Mouse (Mus musculus) kidney, embryonic 15.5 days (tissue): ENCODE measurements around the gene Mgat1. TPM values are rescaled to one million over a fixed set of nuclear protein-coding genes. Genes with fewer than 3 reads are reported as not detected.

Source experiments
- ATAC-seq: fragments of 200-750 bp; cut with Nextera tagmentation; replicated peaks from 2 replicates; pipeline ENCODE4 v1.8.0; 2017; ENCODE audit warnings: moderate TSS enrichment; ENCODE audit not compliant: low FRiP score
- H3K27ac ChIP-seq: fragments of 300-500 bp; sonication (generic); 2 replicates; pipeline ENCODE4 v1.5.1; 2015; ENCODE audit warnings: mild to moderate bottlenecking, inconsistent platforms
- H3K27me3 ChIP-seq: fragments of 300-500 bp; sonication (generic); 2 replicates; pipeline ENCODE4 v1.6.1; 2015; ENCODE audit warnings: inconsistent platforms
- H3K36me3 ChIP-seq: fragments of 300-500 bp; sonication (generic); 2 replicates; pipeline ENCODE4 v1.6.1; 2015; ENCODE audit warnings: inconsistent platforms
- H3K4me1 ChIP-seq: fragments of 300-500 bp; sonication (generic); 2 replicates; pipeline ENCODE4 v1.6.1; 2015; ENCODE audit warnings: inconsistent platforms
- H3K4me2 ChIP-seq: fragments of 300-500 bp; sonication (generic); 2 replicates; pipeline ENCODE4 v1.6.1; 2015; ENCODE audit warnings: moderate library complexity, mild to moderate bottlenecking, inconsistent platforms
- H3K4me3 ChIP-seq: fragments of 300-500 bp; sonication (generic); replicated peaks from 2 replicates; pipeline ENCODE4 v1.5.1; 2015; ENCODE audit warnings: mild to moderate bottlenecking, inconsistent platforms
- H3K9ac ChIP-seq: fragments of 300-500 bp; sonication (generic); 2 replicates; pipeline ENCODE4 v1.6.1; 2015; ENCODE audit warnings: mild to moderate bottlenecking, inconsistent platforms
- H3K9me3 ChIP-seq: fragments of 300-500 bp; sonication (generic); replicated peaks from 2 replicates; pipeline ENCODE4 v1.6.1; 2016; ENCODE audit warnings: inconsistent platforms
- whole genome bisulfite sequencing: fragments of 180-500 bp; shearing (Covaris S2); methylation state at CpG from one replicate; pipeline ENCODE4 v1.1.7; 2015; ENCODE audit warnings: mixed read lengths; 5-methylcytosine and 5-hydroxymethylcytosine counted together
- polyA plus RNA-seq: library from polyadenylated mRNA; unstranded; fragments of >200 nt; fragmentation: Nextera tagmentation; extraction: Ambion mirVana; gene quantifications from 2 replicates; pipeline ENCODE4 v1.2.1, GENCODE M21; 2015

The Mgat1 gene
- polyA plus RNA-seq, 1 experiment from 2014 or later = 75.0 TPM

- Histone ChIP-seq H3K9me3 (no peaks in the 10 kb centered on the region), H3K27ac (no peak overlapping the region), H3K4me2 (peak overlapping the region; percentile 74), H3K27me3 (no peaks in the 10 kb centered on the region), H3K36me3 (peaks cover 48% of the 10 kb centered on the region), H3K4me1 (peaks cover 57% of the 10 kb centered on the region), H3K4me3 (peak overlapping the region; percentile 77), H3K9ac (0 out of 2 replicates have a peak overlapping the region, but pooled peaks have one; percentile 2)
- no peak for ATAC-seq
- 91% methylated on average over 5 of the region's 5 CpGs for WGBS
Observed at GRCm38 (mm10) chr11:49252048-49252447, 8.1 kb downstream of the Mgat1 start.

GRCm38 (mm10) chr11:49253035-49253434, 9.0 kb downstream of the Mgat1 start:
- no peak overlapping the region for H3K4me2 ChIP-seq
- H3K9me3 ChIP-seq = no peaks in the 10 kb centered on the region
- H3K4me1 ChIP-seq = peaks cover 48% of the 10 kb centered on the region
- H3K27me3 ChIP-seq = no peaks in the 10 kb centered on the region
- WGBS = 87% methylated on average over 6 of the region's 6 CpGs
- peaks cover 54% of the 10 kb centered on the region for H3K36me3 ChIP-seq
- no peak for ATAC-seq
- H3K4me3 ChIP-seq = no peak overlapping the region
- no peak overlapping the region for H3K9ac ChIP-seq
- H3K27ac ChIP-seq = no peak overlapping the region

- peaks cover 8% of the 10 kb centered on the region; the same call in 1 of the 2 replicates for H3K4me1 ChIP-seq
- 0 out of 2 replicates have a peak, but pooled peaks have one; percentile 27 for ATAC-seq
- no peak overlapping the region for H3K4me2 ChIP-seq
- no peaks in the 10 kb centered on the region for H3K27me3 ChIP-seq
- H3K36me3 ChIP-seq = peaks cover 81% of the 10 kb centered on the region
- no peak overlapping the region for H3K4me3 ChIP-seq
- H3K9ac ChIP-seq = no peak overlapping the region
- no peak overlapping the region for H3K27ac ChIP-seq
- H3K9me3 ChIP-seq = no peaks in the 10 kb centered on the region
- 61% methylated on average over 2 of the region's 2 CpGs for WGBS
Observed at GRCm38 (mm10) chr11:49259296-49259695, 15.3 kb downstream of the Mgat1 start.

GRCm38 (mm10) chr11:49259829-49260228, 15.8 kb downstream of the Mgat1 start:
- no peaks in the 10 kb centered on the region for H3K9me3 ChIP-seq
- H3K4me2 ChIP-seq = no peak overlapping the region
- no peaks in the 10 kb centered on the region for H3K27me3 ChIP-seq
- no peak for ATAC-seq
- no peak overlapping the region for H3K27ac ChIP-seq
- H3K36me3 ChIP-seq = peaks cover 81% of the 10 kb centered on the region
- H3K4me3 ChIP-seq = no peak overlapping the region
- 83% methylated on average over 1 of the region's 1 CpGs for WGBS
- peaks cover 6% of the 10 kb centered on the region; the same call in 1 of the 2 replicates for H3K4me1 ChIP-seq
- no peak overlapping the region for H3K9ac ChIP-seq

- Histone ChIP-seq H3K36me3 (peaks cover 78% of the 10 kb centered on the region), H3K27me3 (no peaks in the 10 kb centered on the region), H3K9ac (no peak overlapping the region), H3K4me3 (no peak overlapping the region), H3K27ac (no peak overlapping the region), H3K4me2 (no peak overlapping the region), H3K9me3 (no peaks in the 10 kb centered on the region), H3K4me1 (0 out of 2 replicates have a peak, but pooled peaks cover 2% of the 10 kb centered on the region)
- WGBS = 94% methylated on average over 21 of the region's 21 CpGs
- ATAC-seq = 0 out of 2 replicates have a peak, but pooled peaks have one; percentile 11
Observed at GRCm38 (mm10) chr11:49260598-49261312, 16.8 kb downstream of the Mgat1 start.

- Histone ChIP-seq H3K4me3 (no peak overlapping the region), H3K4me1 (0 out of 2 replicates have a peak, but pooled peaks cover 2% of the 10 kb centered on the region), H3K4me2 (no peak overlapping the region), H3K36me3 (peaks cover 72% of the 10 kb centered on the region), H3K9ac (no peak overlapping the region), H3K27ac (no peak overlapping the region), H3K9me3 (no peaks in the 10 kb centered on the region), H3K27me3 (no peaks in the 10 kb centered on the region)
- 96% methylated on average over 14 of the region's 14 CpGs for WGBS
- ATAC-seq = 0 out of 2 replicates have a peak, but pooled peaks have one; percentile 27
Observed at GRCm38 (mm10) chr11:49261313-49261855, 17.4 kb downstream of the Mgat1 start.

- H3K4me1 ChIP-seq = 0 out of 2 replicates have a peak, but pooled peaks cover 2% of the 10 kb centered on the region
- no peak for ATAC-seq
- H3K4me2 ChIP-seq = no peak overlapping the region
- WGBS = 85% methylated on average over 5 of the region's 5 CpGs
- H3K27ac ChIP-seq = no peak overlapping the region
- H3K4me3 ChIP-seq = no peak overlapping the region
- no peaks in the 10 kb centered on the region for H3K27me3 ChIP-seq
- no peaks in the 10 kb centered on the region for H3K9me3 ChIP-seq
- no peak overlapping the region for H3K9ac ChIP-seq
- peaks cover 66% of the 10 kb centered on the region for H3K36me3 ChIP-seq
Observed at GRCm38 (mm10) chr11:49262286-49262685, 18.3 kb downstream of the Mgat1 start.

GRCm38 (mm10) chr11:49263149-49263548, 19.2 kb downstream of the Mgat1 start:
- Histone ChIP-seq H3K36me3 (peaks cover 61% of the 10 kb centered on the region), H3K4me3 (no peak overlapping the region), H3K9me3 (no peaks in the 10 kb centered on the region), H3K27me3 (no peaks in the 10 kb centered on the region), H3K27ac (no peak overlapping the region), H3K4me2 (no peak overlapping the region), H3K9ac (no peak overlapping the region), H3K4me1 (0 out of 2 replicates have a peak, but pooled peaks cover 6% of the 10 kb centered on the region)
- 95% methylated on average over 6 of the region's 6 CpGs for WGBS
- no peak for ATAC-seq

DNA sequence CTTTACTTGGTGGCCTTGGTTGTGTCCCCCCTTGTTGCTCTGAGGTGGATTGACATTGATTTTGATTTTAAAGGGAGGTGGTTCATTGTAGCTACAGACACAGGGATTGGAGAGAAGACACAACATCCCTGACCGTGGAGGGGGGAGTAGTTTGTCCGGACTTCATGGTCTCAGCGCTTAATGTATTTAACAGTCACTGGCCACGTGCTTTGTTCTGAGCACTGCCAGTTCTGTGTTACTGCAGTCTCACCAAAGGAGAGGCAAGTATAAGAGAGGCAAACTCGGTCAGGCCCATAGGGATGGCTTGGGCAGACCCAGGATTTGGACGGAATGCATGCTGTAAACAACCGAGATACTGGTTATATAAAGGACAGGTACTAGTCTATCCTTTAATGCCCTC, 20.1 kb downstream of the Mgat1 start:
- Histone ChIP-seq H3K27me3 (no peaks in the 10 kb centered on the region), H3K4me3 (no peak overlapping the region), H3K4me2 (no peak overlapping the region), H3K9me3 (no peaks in the 10 kb centered on the region), H3K36me3 (peaks cover 58% of the 10 kb centered on the region), H3K9ac (no peak overlapping the region), H3K4me1 (0 out of 2 replicates have a peak, but pooled peaks cover 7% of the 10 kb centered on the region), H3K27ac (no peak overlapping the region)
- 86% methylated on average over 7 of the region's 7 CpGs for WGBS
- ATAC-seq = no peak

- ATAC-seq = no peak
- H3K4me2 ChIP-seq = no peak overlapping the region
- H3K4me1 ChIP-seq = 0 out of 2 replicates have a peak, but pooled peaks cover 7% of the 10 kb centered on the region
- no peak overlapping the region for H3K27ac ChIP-seq
- H3K36me3 ChIP-seq = peaks cover 56% of the 10 kb centered on the region
- H3K4me3 ChIP-seq = no peak overlapping the region
- H3K27me3 ChIP-seq = no peaks in the 10 kb centered on the region
- WGBS = 76% methylated on average over 11 of the region's 11 CpGs
- no peaks in the 10 kb centered on the region for H3K9me3 ChIP-seq
- no peak overlapping the region for H3K9ac ChIP-seq
Observed at GRCm38 (mm10) chr11:49264622-49265021, 20.6 kb downstream of the Mgat1 start.

DNA sequence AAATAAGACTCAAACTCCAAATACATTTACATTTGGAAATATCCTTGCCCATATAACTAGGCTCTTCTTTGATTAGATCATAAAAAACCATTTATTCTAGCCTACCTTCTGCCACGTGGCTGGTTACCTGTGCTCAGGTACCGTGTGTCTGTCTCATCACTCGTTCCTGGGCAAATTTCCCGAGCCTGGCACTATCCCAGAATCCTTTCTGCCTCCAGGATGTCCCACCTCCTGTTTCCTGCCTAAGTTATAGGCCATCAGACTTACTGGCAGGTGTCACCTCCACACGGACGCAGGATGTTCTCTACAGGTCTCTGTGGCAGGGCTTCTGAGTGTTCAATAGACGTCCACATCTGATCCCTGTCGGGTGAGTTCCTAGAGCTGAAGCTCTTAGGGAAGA, 21.1 kb downstream of the Mgat1 start:
- no peak overlapping the region for H3K27ac ChIP-seq
- no peaks in the 10 kb centered on the region for H3K9me3 ChIP-seq
- no peak overlapping the region for H3K4me3 ChIP-seq
- H3K4me2 ChIP-seq = no peak overlapping the region
- 0 out of 2 replicates have a peak, but pooled peaks cover 7% of the 10 kb centered on the region for H3K4me1 ChIP-seq
- ATAC-seq = no peak
- 82% methylated on average over 8 of the region's 8 CpGs for WGBS
- H3K36me3 ChIP-seq = peaks cover 51% of the 10 kb centered on the region
- H3K9ac ChIP-seq = no peak overlapping the region
- H3K27me3 ChIP-seq = no peaks in the 10 kb centered on the region

GRCm38 (mm10) chr11:49266671-49267070, 22.7 kb downstream of the Mgat1 start:
- Histone ChIP-seq H3K9ac (no peak overlapping the region), H3K27me3 (no peaks in the 10 kb centered on the region), H3K4me1 (0 out of 2 replicates have a peak, but pooled peaks cover 5% of the 10 kb centered on the region), H3K9me3 (no peaks in the 10 kb centered on the region), H3K36me3 (peaks cover 35% of the 10 kb centered on the region), H3K4me3 (no peak overlapping the region), H3K4me2 (no peak overlapping the region), H3K27ac (peak overlapping the region; percentile 49; the same call in 1 of the 2 replicates)
- peak; percentile 18; the same call in 1 of the 2 replicates for ATAC-seq
- 68% methylated on average over 6 of the region's 6 CpGs for WGBS
